Comparison of ENCODE assay signal across 11 mouse cellular contexts in the genomic region with DNA sequence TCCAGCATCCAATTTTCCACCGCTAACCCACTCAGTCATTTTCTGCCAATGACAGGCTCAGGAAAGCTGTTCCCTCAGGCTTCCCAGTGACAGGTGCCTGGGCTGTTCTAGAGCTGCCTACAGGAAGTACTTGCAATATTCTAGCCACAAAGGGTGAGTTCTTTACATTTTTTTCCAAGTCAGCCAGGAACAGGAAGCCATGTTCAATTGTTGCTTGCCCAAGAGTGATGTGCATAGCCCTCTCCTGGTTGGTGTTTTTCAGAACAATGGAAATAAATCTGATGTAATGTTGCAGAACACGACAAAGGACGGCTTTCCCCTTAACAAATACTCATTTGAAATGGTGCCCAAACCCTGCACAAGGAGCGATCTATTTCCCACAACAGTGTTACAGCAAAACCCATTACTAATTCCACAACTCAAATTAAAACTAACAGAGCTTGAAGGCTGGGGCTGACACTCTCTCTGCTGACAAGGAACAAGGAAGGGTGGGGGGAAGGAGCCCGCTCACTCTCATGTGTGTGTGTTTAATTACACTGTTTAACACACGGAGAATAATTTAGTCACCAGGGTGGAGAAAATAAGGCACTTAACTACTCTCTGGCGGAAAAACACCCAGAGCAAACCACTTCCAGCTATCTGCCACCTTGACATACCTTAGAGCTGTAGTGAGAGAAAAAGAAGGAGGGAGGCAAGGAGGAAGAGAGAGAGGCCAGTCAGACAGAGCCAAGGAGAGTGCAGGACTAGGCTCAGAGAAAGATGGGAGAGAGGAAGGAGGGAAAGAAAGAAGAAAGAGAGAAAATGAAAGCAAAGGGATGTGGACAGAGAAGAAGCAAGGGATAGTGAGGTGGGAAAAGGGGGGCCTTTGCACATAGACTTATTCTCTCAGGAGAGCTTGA. TPM values are rescaled to one million over a fixed set of nuclear protein-coding genes. Genes with fewer than 3 reads are reported as not detected.
DNase-seq lines count a peak whose midpoint lies in the region; ATAC-seq and TF ChIP-seq lines count a peak whose summit lies in the region.
"Had no signal": no experiment of that assay in that cellular context is flagged by ENCODE, and none has a peak within 500 bp of the region (broad histone marks: within the 10 kb centered on the region; RNA-seq: fewer than 3 reads in every experiment).

No protein-coding gene starts in this region.

- H3K9ac ChIP-seq in liver, postnatal 0 days (replicated peaks), result no peak overlapping the region

- H3K4me1 ChIP-seq in liver, postnatal 0 days (ENCODE audit: insufficient read depth), result no peaks in the 10 kb centered on the region

- no peak for TF ChIP-seq CTCF in liver, postnatal 0 days (IDR thresholded peaks at IDR 0.05; ENCODE audit: low read depth)

- peak; percentile 25 to 31 for DNase-seq in cerebellum, postnatal 14 days
- DNase-seq in cerebellum, adult 11 months, result no peak
- peak; percentile 17 for DNase-seq in right cerebral cortex, postnatal 4 days
- no peak for DNase-seq in right cerebral cortex, postnatal 25 days
- DNase-seq in layer of hippocampus, postnatal 10 days (ENCODE audit: low spot score in 2 of 2), result peak; percentile 29 to 38
- DNase-seq in spleen, postnatal 4 days (ENCODE audit: low spot score in 2 of 2), result no peak
- no peak for DNase-seq in liver, postnatal 0 days
- no peak for DNase-seq in spleen, postnatal 14 days (ENCODE audit: low spot score in 2 of 2)
- DNase-seq: gastrocnemius, adult 2 months had no signal

- no peaks in the 10 kb centered on the region for H3K27me3 ChIP-seq in liver, postnatal 0 days (ENCODE audit: insufficient read depth, low read length)

- 50% methylated on average over 7 of the region's 7 CpGs for whole genome bisulfite sequencing in liver, postnatal 0 days (ENCODE audit: insufficient replicate concordance)

- H3K4me2 ChIP-seq in liver, postnatal 0 days (ENCODE audit: low read depth, low read length), result no peak overlapping the region

- H3K36me3 ChIP-seq in liver, postnatal 0 days (replicated peaks; ENCODE audit: insufficient read depth, low read length), result no peaks in the 10 kb centered on the region

- H3K4me3 ChIP-seq in liver, postnatal 0 days (ENCODE audit: low read depth, low read length), result no peak overlapping the region
- H3K4me3 ChIP-seq: gastrocnemius, adult 2 months had no signal

- H3K9me3 ChIP-seq in liver, postnatal 0 days (ENCODE audit: low read length), result no peaks in the 10 kb centered on the region

- TF ChIP-seq EP300 in liver, postnatal 0 days (IDR thresholded peaks at IDR 0.05; ENCODE audit: low read depth), result no peak

- no peak overlapping the region for H3K27ac ChIP-seq in liver, postnatal 0 days (ENCODE audit: low read depth)
- H3K27ac ChIP-seq: gastrocnemius, adult 2 months; macrophage had no signal

- ATAC-seq in liver, postnatal 0 days, result no peak

RNA-seq across cellular contexts. Expression of gene Capn13, which starts 10.2 kb away (rescaled TPM):
- total RNA-seq in layer of hippocampus, postnatal 10 days (2021), result not detected
- polyA plus RNA-seq in liver, postnatal 0 days (2015; fragmentation: Nextera tagmentation; extraction: Ambion mirVana), result not detected in 2 replicates
- total RNA-seq: gastrocnemius, adult 2 months; left cerebral cortex, postnatal 36 days had no signal
- polyA plus RNA-seq: macrophage had no signal

Comparison
In these comparisons a context has a peak if more than half of its experiments do, and no peak if none do; other contexts are left out.
1. DNase-seq: peak in cerebellum, postnatal 14 days (2 of 2), right cerebral cortex, postnatal 4 days (single experiment) and layer of hippocampus, postnatal 10 days (2 of 2); none in cerebellum, adult 11 months (single experiment), right cerebral cortex, postnatal 25 days (single experiment), spleen, postnatal 4 days (0 of 2), liver, postnatal 0 days (single experiment) and spleen, postnatal 14 days (0 of 2).